Mouse (Mus musculus) cortical plate, adult 2 months (tissue): ENCODE measurements around the gene Olfr33. TPM values are rescaled to one million over a fixed set of nuclear protein-coding genes. Genes with fewer than 3 reads are reported as not detected.

ENCODE experiments used
- H3K27ac ChIP-seq: fragments of 200-500 bp; 2 replicates; pipeline ENCODE4 v1.5.1; 2012; ENCODE audit warnings: low read length, control low read depth, inconsistent platforms; ENCODE audit not compliant: insufficient read depth
- H3K4me1 ChIP-seq: fragments of 200-500 bp; 2 replicates; pipeline ENCODE4 v1.6.1; 2011; ENCODE audit warnings: low read length; ENCODE audit not compliant: control insufficient read depth, insufficient read depth
- H3K4me3 ChIP-seq: fragments of 200-500 bp; 2 replicates; pipeline ENCODE4 v1.5.1; 2011; ENCODE audit warnings: mild to moderate bottlenecking, low read length, control low read depth; ENCODE audit not compliant: insufficient read depth
- CTCF ChIP-seq: fragments of 200-500 bp; IDR thresholded peaks from 2 replicates; pipeline ENCODE4 v1.5.1; 2011; ENCODE audit warnings: mild to moderate bottlenecking, control low read depth, low read length; ENCODE audit not compliant: insufficient read depth; ENCODE audit errors: extremely low read depth
- POLR2A ChIP-seq: fragments of 200-500 bp; IDR thresholded peaks from 2 replicates; pipeline ENCODE4 v1.6.1; 2011; ENCODE audit warnings: mild to moderate bottlenecking, low read length, control low read depth; ENCODE audit not compliant: insufficient read depth; ENCODE audit errors: extremely low read depth
- polyA plus RNA-seq: library from polyadenylated mRNA; depleted of rRNA; stranded (reverse); fragments of >200 nt; gene quantifications from 2 replicates; pipeline ENCODE4 v1.2.3, GENCODE M21; 2012; rRNA removed

The Olfr33 gene
- polyA plus RNA-seq, 1 experiment, result not detected

DNA sequence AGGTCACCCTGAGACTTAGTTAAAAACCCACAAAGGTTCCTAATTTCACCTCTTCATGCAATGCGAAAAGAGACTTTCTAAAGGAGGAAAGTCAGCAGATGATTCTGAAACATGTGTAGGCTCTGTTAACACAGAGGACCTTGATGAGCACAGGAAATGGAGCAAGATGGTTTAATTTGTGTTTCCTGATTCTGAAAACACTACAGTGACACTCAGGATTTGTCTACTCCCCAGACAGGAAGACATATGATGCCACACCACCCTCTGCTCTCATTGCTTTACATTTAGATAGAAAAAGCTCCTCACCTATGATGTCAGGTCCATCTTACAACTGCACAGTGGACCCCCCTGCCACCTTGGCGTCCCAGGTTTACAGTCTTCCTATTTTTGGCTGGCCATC lies 42.6 kb downstream of the Olfr33 start:
- TF ChIP-seq POLR2A (no peak), CTCF (no peak)
- H3K4me3 ChIP-seq, result no peak overlapping the region
- no peaks in the 10 kb centered on the region for H3K4me1 ChIP-seq
- no peak overlapping the region for H3K27ac ChIP-seq

DNA sequence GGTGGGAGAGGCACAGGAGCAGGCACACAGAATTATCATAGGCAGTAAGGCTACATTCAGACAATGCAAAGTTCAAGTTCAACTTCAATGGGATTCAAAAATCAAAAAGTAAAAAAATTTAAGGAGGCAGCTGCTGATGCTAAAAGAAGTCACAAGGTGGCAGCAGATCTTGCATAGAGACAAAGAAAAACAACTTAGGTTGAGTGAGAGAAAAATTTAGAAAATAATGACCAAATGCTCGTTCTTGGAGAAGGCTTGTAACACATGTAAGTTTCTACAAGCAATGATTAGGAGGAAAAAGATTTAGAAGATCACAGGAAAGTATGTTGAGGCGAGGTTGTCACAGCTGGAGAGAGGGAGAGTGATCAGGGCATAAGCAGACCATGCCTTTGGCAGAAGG lies 53.5 kb downstream of the Olfr33 start:
- Histone ChIP-seq H3K4me1 (no peaks in the 10 kb centered on the region), H3K4me3 (no peak overlapping the region), H3K27ac (no peak overlapping the region)
- no peak for TF ChIP-seq CTCF
- no peak for TF ChIP-seq POLR2A

DNA sequence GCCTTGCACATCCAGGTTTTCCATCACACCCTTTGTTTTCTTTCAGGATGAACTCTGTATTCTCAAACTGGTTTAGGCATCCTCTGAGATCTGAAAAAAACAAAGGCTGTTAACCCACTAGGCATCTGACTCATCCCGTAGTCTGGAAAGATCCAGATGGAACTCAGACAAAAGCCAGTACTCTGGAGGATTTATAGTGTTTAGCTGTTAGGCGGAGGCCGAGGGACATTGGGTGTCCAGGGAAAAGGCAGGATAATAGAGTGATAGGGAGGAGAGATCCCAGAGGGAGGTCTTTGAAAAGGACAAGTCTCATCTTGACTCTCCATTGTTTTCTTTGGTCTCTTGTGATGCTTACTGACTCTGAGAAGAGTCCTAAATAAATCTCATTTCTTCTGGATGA lies 54.3 kb downstream of the Olfr33 start, which contains the start of gene Olfr556:
Gene Olfr556, plus strand, starts transcription at position 301 of the 400 bp plus-strand sequence.
- TF ChIP-seq CTCF (no peak), POLR2A (no peak)
- no peak within 1 kb of the TSS for H3K4me3 ChIP-seq

More for the DNA sequence above, 54.3 kb downstream of the Olfr33 start, which contains the start of gene Olfr556:
- Histone ChIP-seq H3K27ac (no peak within 1 kb of the TSS), H3K4me1 (no peaks in the 10 kb centered on the region)

Other genes starting within 250 kb of the Olfr33 start
- not detected in 2 replicates for gene Olfr543, start 237.4 kb downstream of the Olfr33 start, polyA plus RNA-seq
- not detected in 2 replicates for gene Olfr544, start 230.8 kb downstream of the Olfr33 start, polyA plus RNA-seq
- not detected in 2 replicates for gene Olfr545, start 219.5 kb downstream of the Olfr33 start, polyA plus RNA-seq
- not detected in 2 replicates for gene Olfr547, start 184.3 kb downstream of the Olfr33 start, polyA plus RNA-seq
- gene Olfr548-ps1, start 178.2 kb downstream of the Olfr33 start, polyA plus RNA-seq, result not detected in 2 replicates
- not detected in 2 replicates for gene Olfr549, start 169.2 kb downstream of the Olfr33 start, polyA plus RNA-seq
- gene Trim21, start 153.6 kb downstream of the Olfr33 start, polyA plus RNA-seq, result 2.1 and 2.3 TPM in 2 replicates
- 0.09 and 0.10 TPM in 2 replicates for gene Olfr550, start 147.6 kb downstream of the Olfr33 start, polyA plus RNA-seq
- not detected in 2 replicates for gene Olfr551, start 127.2 kb downstream of the Olfr33 start, polyA plus RNA-seq
- gene Olfr552, start 121.3 kb downstream of the Olfr33 start, polyA plus RNA-seq, result not detected in 2 replicates
- not detected in 2 replicates for gene Olfr553, start 100.9 kb downstream of the Olfr33 start, polyA plus RNA-seq
- not detected in 2 replicates for gene Olfr554, start 80.6 kb downstream of the Olfr33 start, polyA plus RNA-seq
- gene Olfr555, start 60.2 kb downstream of the Olfr33 start, polyA plus RNA-seq, result not detected in 2 replicates
- not detected in 2 replicates for gene Olfr556, start 54.2 kb downstream of the Olfr33 start, polyA plus RNA-seq
- 15.8 and 16.8 TPM in 2 replicates for gene Trim68, start 31.7 kb downstream of the Olfr33 start, polyA plus RNA-seq
- 0.09 and 0.10 TPM in 2 replicates for gene Olfr557, start 23.2 kb downstream of the Olfr33 start, polyA plus RNA-seq
- gene Olfr558, start 16.9 kb downstream of the Olfr33 start, polyA plus RNA-seq, result 0.40 and 0.47 TPM in 2 replicates
- not detected in 2 replicates for gene Olfr559, start 8.4 kb upstream of the Olfr33 start, polyA plus RNA-seq
- gene Olfr560, start 40.3 kb upstream of the Olfr33 start, polyA plus RNA-seq, result 0.23 and 0.36 TPM in 2 replicates
- 4.7 TPM in 2 replicates for gene Olfr78, start 40.4 kb upstream of the Olfr33 start, polyA plus RNA-seq
- 0.08 TPM in 1 of 2 replicates, not detected in the other for gene Olfr561, start 52.2 kb upstream of the Olfr33 start, polyA plus RNA-seq
- not detected in 2 replicates for gene Olfr564, start 84.4 kb upstream of the Olfr33 start, polyA plus RNA-seq
- gene Olfr566, start 139.7 kb upstream of the Olfr33 start, polyA plus RNA-seq, result not detected in 2 replicates
- gene Olfr568, start 158.1 kb upstream of the Olfr33 start, polyA plus RNA-seq, result not detected in 2 replicates
- gene Olfr569, start 171.8 kb upstream of the Olfr33 start, polyA plus RNA-seq, result not detected in 2 replicates
- gene Olfr570, start 175.5 kb upstream of the Olfr33 start, polyA plus RNA-seq, result not detected in 2 replicates
- not detected in 2 replicates for gene Olfr571, start 198.5 kb upstream of the Olfr33 start, polyA plus RNA-seq
- gene Olfr572, start 205.3 kb upstream of the Olfr33 start, polyA plus RNA-seq, result not detected in 2 replicates
- not detected in 2 replicates for gene Olfr573-ps1, start 223.5 kb upstream of the Olfr33 start, polyA plus RNA-seq
- gene Olfr574, start 229.4 kb upstream of the Olfr33 start, polyA plus RNA-seq, result not detected in 2 replicates
- not detected in 2 replicates for gene Olfr575, start 239.7 kb upstream of the Olfr33 start, polyA plus RNA-seq
- gene Olfr576, start 243.6 kb upstream of the Olfr33 start, polyA plus RNA-seq, result not detected in 2 replicates